16 mouse cellular contexts compared by ENCODE assay signal in genomic region chr4:152294188-152294929, GRCm38 (mm10). TPM values are rescaled to one million over a fixed set of nuclear protein-coding genes. Genes with fewer than 3 reads are reported as not detected.
DNase-seq lines count a peak whose midpoint lies in the region; ATAC-seq and TF ChIP-seq lines count a peak whose summit lies in the region.
"Had no signal": no experiment of that assay in that cellular context is flagged by ENCODE, and none has a peak within 500 bp of the region (broad histone marks: within the 10 kb centered on the region; RNA-seq: fewer than 3 reads in every experiment).

No protein-coding gene starts in this region.

- WGBS in heart, postnatal 0 days, result 37% methylated on average over 10 of the region's 10 CpGs
- WGBS in forebrain, embryonic 12.5 days, result 58% methylated on average over 10 of the region's 10 CpGs

- peaks cover 13% of the 10 kb centered on the region; the same call in 1 of the 2 replicates for H3K4me1 ChIP-seq in heart, postnatal 0 days (ENCODE audit: control insufficient read depth, insufficient read depth)
- H3K4me1 ChIP-seq in megakaryocyte, embryonic 14.5 days, result peaks cover 59% of the 10 kb centered on the region
- peaks cover 68% of the 10 kb centered on the region for H3K4me1 ChIP-seq in forebrain, embryonic 12.5 days

- TF ChIP-seq POLR2A in brain, embryonic 14.5 days (IDR thresholded peaks at IDR 0.05; ENCODE audit: borderline replicate concordance, extremely low read depth, insufficient read depth, insufficient read length, poor library complexity, severe bottlenecking), result no peak

- no peak for DNase-seq in heart, postnatal 0 days (ENCODE audit: low spot score)
- no peak for DNase-seq in heart, adult 18-20 months
- no peak for DNase-seq in brain, embryonic 14.5 days (ENCODE audit: low read depth)
- DNase-seq in kidney, postnatal 25 days, result peak; percentile 27 to 62
- DNase-seq in B cell, adult 2 months, result no peak
- DNase-seq: adrenal gland, postnatal 14 days; thymus, adult 18-20 months had no signal

- H3K27me3 ChIP-seq in heart, postnatal 0 days (ENCODE audit: control insufficient read depth, insufficient read depth, low read length), result peaks cover 40% of the 10 kb centered on the region
- H3K27me3 ChIP-seq in megakaryocyte, embryonic 14.5 days (replicated peaks), result peaks cover 42% of the 10 kb centered on the region
- H3K27me3 ChIP-seq in forebrain, embryonic 12.5 days, result peaks cover 78% of the 10 kb centered on the region

- no peaks in the 10 kb centered on the region for H3K9me3 ChIP-seq in heart, postnatal 0 days (replicated peaks; ENCODE audit: control insufficient read depth, low read length)
- H3K9me3 ChIP-seq in megakaryocyte, embryonic 14.5 days, result no peaks in the 10 kb centered on the region
- H3K9me3 ChIP-seq in forebrain, embryonic 12.5 days, result no peaks in the 10 kb centered on the region
- H3K9me3 ChIP-seq: G1E; neural tube, embryonic 12.5 days had no signal

- no peak for ATAC-seq in heart, postnatal 0 days (ENCODE audit: insufficient read depth, low read depth)
- no peak for ATAC-seq in megakaryocyte, adult 5-6 weeks (ENCODE audit: poor library complexity, severe bottlenecking)
- no peak for ATAC-seq in forebrain, embryonic 12.5 days (ENCODE audit: low FRiP score)

- H3K36me3 ChIP-seq in heart, postnatal 0 days (replicated peaks; ENCODE audit: control insufficient read depth, insufficient read depth, low read length), result no peaks in the 10 kb centered on the region
- H3K36me3 ChIP-seq in megakaryocyte, embryonic 14.5 days (replicated peaks; ENCODE audit: low read length), result peaks cover 6% of the 10 kb centered on the region
- peaks cover 1% of the 10 kb centered on the region; the same call in 1 of the 2 replicates for H3K36me3 ChIP-seq in forebrain, embryonic 12.5 days (replicated peaks)
- H3K36me3 ChIP-seq: neural tube, embryonic 12.5 days had no signal

- H3K27ac ChIP-seq in heart, postnatal 0 days (ENCODE audit: low read depth), result no peak overlapping the region
- no peak overlapping the region for H3K27ac ChIP-seq in forebrain, embryonic 12.5 days
- H3K27ac ChIP-seq: neural tube, embryonic 12.5 days had no signal

- no peak for TF ChIP-seq EP300 in heart, postnatal 0 days (IDR thresholded peaks at IDR 0.05; ENCODE audit: low read depth)

- TF ChIP-seq CTCF in heart, postnatal 0 days (IDR thresholded peaks at IDR 0.05; ENCODE audit: low read depth), result peak; percentile 19; the same call in 1 of the 2 replicates
- peak; percentile 49; the same call in 1 of the 2 replicates for TF ChIP-seq CTCF in brain, embryonic 14.5 days (IDR thresholded peaks at IDR 0.05; ENCODE audit: borderline replicate concordance, extremely low read depth, insufficient read depth, insufficient read length)

- H3K4me3 ChIP-seq in heart, postnatal 0 days (ENCODE audit: low read depth, low read length), result no peak overlapping the region
- peak overlapping the region; percentile 62 for H3K4me3 ChIP-seq in megakaryocyte, embryonic 14.5 days (replicated peaks)
- no peak overlapping the region for H3K4me3 ChIP-seq in forebrain, embryonic 12.5 days (replicated peaks)
- H3K4me3 ChIP-seq: neural tube, embryonic 12.5 days had no signal

- H3K4me2 ChIP-seq in heart, postnatal 0 days (ENCODE audit: low read depth, low read length), result no peak overlapping the region
- no peak overlapping the region for H3K4me2 ChIP-seq in forebrain, embryonic 12.5 days
- H3K4me2 ChIP-seq: neural tube, embryonic 12.5 days had no signal

- H3K9ac ChIP-seq in heart, postnatal 0 days (replicated peaks; ENCODE audit: low read depth, low read length), result no peak overlapping the region
- no peak overlapping the region for H3K9ac ChIP-seq in forebrain, embryonic 12.5 days
- H3K9ac ChIP-seq: neural tube, embryonic 12.5 days had no signal

RNA-seq across cellular contexts. Expression of gene Icmt, which starts 2.7 kb away (rescaled TPM):
- total RNA-seq in heart, postnatal 0 days (2014; rRNA removed; ENCODE audit: low replicate concordance), result 26.1 and 38.0 TPM in 2 replicates
- polyA plus RNA-seq in heart, postnatal 0 days (2015; fragmentation: Nextera tagmentation; extraction: Ambion mirVana), result 12.7 and 15.0 TPM in 2 replicates
- 10 to 100 TPM; 25.7 to 32.2 TPM for total RNA-seq in heart, adult 18-20 months (2021)
- 5.8 and 20.7 TPM in 2 replicates for polyA plus RNA-seq in megakaryocyte, embryonic 14.5 days (2012; ENCODE audit: insufficient read depth, low replicate concordance)
- total RNA-seq in megakaryocyte, adult 5-6 weeks (2015), result 8.7 and 9.3 TPM in 2 replicates
- 9.7 and 11.9 TPM in 2 replicates for total RNA-seq in megakaryocyte, adult 5-6 weeks (2017)
- 20.9 and 23.0 TPM in 2 replicates for polyA plus RNA-seq in brain, embryonic 14.5 days (2012; rRNA removed)
- 20.3 and 21.3 TPM in 2 replicates for polyA plus RNA-seq in forebrain, embryonic 12.5 days (2016; fragmentation: Nextera tagmentation; extraction: Ambion mirVana)

RNA-seq across cellular contexts. Expression of gene Hes3, which starts 2.9 kb away (rescaled TPM):
- not detected in 2 replicates for total RNA-seq in heart, postnatal 0 days (2014; rRNA removed; ENCODE audit: low replicate concordance)
- polyA plus RNA-seq in heart, postnatal 0 days (2015; fragmentation: Nextera tagmentation; extraction: Ambion mirVana), result not detected in 2 replicates
- not detected for total RNA-seq in heart, adult 18-20 months (2021)
- not detected in 2 replicates for polyA plus RNA-seq in megakaryocyte, embryonic 14.5 days (2012; ENCODE audit: insufficient read depth, low replicate concordance)
- total RNA-seq in megakaryocyte, adult 5-6 weeks (2015), result not detected in 2 replicates
- total RNA-seq in megakaryocyte, adult 5-6 weeks (2017), result not detected in 2 replicates
- polyA plus RNA-seq in brain, embryonic 14.5 days (2012; rRNA removed), result 0.37 and 0.88 TPM in 2 replicates
- polyA plus RNA-seq in forebrain, embryonic 12.5 days (2016; fragmentation: Nextera tagmentation; extraction: Ambion mirVana), result 0.43 and 0.46 TPM in 2 replicates
- total RNA-seq: adrenal gland, postnatal 14 days; common myeloid progenitor, adult 5-6 weeks; G1E; layer of hippocampus, postnatal 10 days had no signal
- polyA plus RNA-seq: G1E; heart, embryonic 14.5 days; liver, embryonic 16.5 days had no signal

RNA-seq across cellular contexts. Expression of gene Gpr153, which starts 20.3 kb away (rescaled TPM):
- 50.8 and 56.4 TPM in 2 replicates for total RNA-seq in heart, postnatal 0 days (2014; rRNA removed; ENCODE audit: low replicate concordance)
- polyA plus RNA-seq in heart, postnatal 0 days (2015; fragmentation: Nextera tagmentation; extraction: Ambion mirVana), result 5.0 TPM in 2 replicates
- total RNA-seq in heart, adult 18-20 months (2021), result 10 to 100 TPM in 1 of 2 experiments, 1 to 10 TPM in 1; 8.0 to 10.2 TPM
- polyA plus RNA-seq in megakaryocyte, embryonic 14.5 days (2012; ENCODE audit: insufficient read depth, low replicate concordance), result 0.11 TPM in 1 of 2 replicates, not detected in the other
- total RNA-seq in megakaryocyte, adult 5-6 weeks (2015), result not detected in 2 replicates
- total RNA-seq in megakaryocyte, adult 5-6 weeks (2017), result 0.04 and 1.7 TPM in 2 replicates
- 31.2 and 44.3 TPM in 2 replicates for polyA plus RNA-seq in brain, embryonic 14.5 days (2012; rRNA removed)
- polyA plus RNA-seq in forebrain, embryonic 12.5 days (2016; fragmentation: Nextera tagmentation; extraction: Ambion mirVana), result 5.8 and 6.9 TPM in 2 replicates

RNA-seq across cellular contexts. Expression of gene Rnf207, which starts 24.4 kb away (rescaled TPM):
- 171 and 226 TPM in 2 replicates for total RNA-seq in heart, postnatal 0 days (2014; rRNA removed; ENCODE audit: low replicate concordance)
- polyA plus RNA-seq in heart, postnatal 0 days (2015; fragmentation: Nextera tagmentation; extraction: Ambion mirVana), result 109 and 115 TPM in 2 replicates
- total RNA-seq in heart, adult 18-20 months (2021), result 10 to 100 TPM; 38.8 to 46.0 TPM
- polyA plus RNA-seq in megakaryocyte, embryonic 14.5 days (2012; ENCODE audit: insufficient read depth, low replicate concordance), result 1.8 and 3.8 TPM in 2 replicates
- not detected in 2 replicates for total RNA-seq in megakaryocyte, adult 5-6 weeks (2015)
- not detected in 2 replicates for total RNA-seq in megakaryocyte, adult 5-6 weeks (2017)
- polyA plus RNA-seq in brain, embryonic 14.5 days (2012; rRNA removed), result 6.9 and 7.1 TPM in 2 replicates
- polyA plus RNA-seq in forebrain, embryonic 12.5 days (2016; fragmentation: Nextera tagmentation; extraction: Ambion mirVana), result 1.5 and 2.7 TPM in 2 replicates
- total RNA-seq: common myeloid progenitor, adult 5-6 weeks had no signal
- polyA plus RNA-seq: G1E; liver, embryonic 16.5 days had no signal

RNA-seq across cellular contexts. Expression of gene Rpl22, which starts 31.2 kb away (rescaled TPM):
- 118 and 122 TPM in 2 replicates for total RNA-seq in heart, postnatal 0 days (2014; rRNA removed; ENCODE audit: low replicate concordance)
- polyA plus RNA-seq in heart, postnatal 0 days (2015; fragmentation: Nextera tagmentation; extraction: Ambion mirVana), result 224 and 235 TPM in 2 replicates
- 100 to 1,000 TPM; 275 to 290 TPM for total RNA-seq in heart, adult 18-20 months (2021)
- 2.6 and 82.5 TPM in 2 replicates for polyA plus RNA-seq in megakaryocyte, embryonic 14.5 days (2012; ENCODE audit: insufficient read depth, low replicate concordance)
- total RNA-seq in megakaryocyte, adult 5-6 weeks (2015), result 968 and 1,019 TPM in 2 replicates
- 2,015 and 2,172 TPM in 2 replicates for total RNA-seq in megakaryocyte, adult 5-6 weeks (2017)
- polyA plus RNA-seq in brain, embryonic 14.5 days (2012; rRNA removed), result 239 and 292 TPM in 2 replicates
- 319 and 331 TPM in 2 replicates for polyA plus RNA-seq in forebrain, embryonic 12.5 days (2016; fragmentation: Nextera tagmentation; extraction: Ambion mirVana)

Comparison
In these comparisons a context has a peak if more than half of its experiments do, and no peak if none do; other contexts are left out.
1. DNase-seq: peak in kidney, postnatal 25 days (2 of 2); none in heart, postnatal 0 days (single experiment), heart, adult 18-20 months (0 of 2), brain, embryonic 14.5 days (single experiment) and B cell, adult 2 months (0 of 2).